Mouse (Mus musculus) myocyte (in vitro differentiated cells): ENCODE measurements around the gene Camk2n1. TPM values are rescaled to one million over a fixed set of nuclear protein-coding genes. Genes with fewer than 3 reads are reported as not detected.

Source experiments
- H3K27me3 ChIP-seq: one replicate; pipeline ENCODE4 v1.6.1; 2011; ENCODE audit not compliant: control insufficient read depth, insufficient read depth, insufficient read length
- H3K36me3 ChIP-seq: one replicate; pipeline ENCODE4 v1.6.1; 2011; ENCODE audit not compliant: control insufficient read depth, insufficient read depth
- H3K4me2 ChIP-seq: one replicate; pipeline ENCODE4 v1.6.1; 2011; ENCODE audit warnings: low read depth, control low read depth
- H3K4me3 ChIP-seq: one replicate; pipeline ENCODE4 v1.5.1; 2011; ENCODE audit warnings: mild to moderate bottlenecking, control low read depth, moderate library complexity
- H3K79me2 ChIP-seq: one replicate; pipeline ENCODE4 v1.6.1; 2011; ENCODE audit not compliant: control insufficient read depth, insufficient read depth
- H3ac ChIP-seq: one replicate; pipeline ENCODE4 v1.6.1; 2011; ENCODE audit not compliant: control insufficient read depth, insufficient read length
- CEBPB ChIP-seq: IDR thresholded peaks from 2 replicates; pipeline ENCODE4 v1.6.1; 2011; ENCODE audit warnings: mild to moderate bottlenecking, moderate library complexity; ENCODE audit not compliant: poor library complexity, insufficient read depth, severe bottlenecking
- E2F4 ChIP-seq: IDR thresholded peaks from one replicate; pipeline ENCODE4 v1.6.1; 2011; ENCODE audit warnings: mild to moderate bottlenecking, control low read depth, moderate library complexity; ENCODE audit not compliant: insufficient read depth
- MAX ChIP-seq: IDR thresholded peaks from one replicate; pipeline ENCODE4 v1.6.1; 2011; ENCODE audit warnings: low read depth, mild to moderate bottlenecking, control low read depth
- MYOD1 ChIP-seq, 3 experiments: IDR thresholded peaks; one replicate each; pipeline ENCODE4 v1.6.1; 2011; ENCODE audit warnings: control low read depth in 2 of 3, low read depth in 2 of 3, mild to moderate bottlenecking in 2 of 3, moderate library complexity in 1 of 3; ENCODE audit not compliant: insufficient read length in 2 of 3, control insufficient read depth in 1 of 3
- MYOG ChIP-seq, 3 experiments: IDR thresholded peaks; one replicate each; pipeline ENCODE4 v1.6.1; 2011; ENCODE audit warnings: control low read depth in 2 of 3, low read depth in 2 of 3, mild to moderate bottlenecking in 2 of 3; ENCODE audit not compliant: insufficient read length in 2 of 3, control insufficient read depth in 1 of 3, insufficient read depth in 1 of 3
- POLR2A ChIP-seq: IDR thresholded peaks from one replicate; pipeline ENCODE4 v1.6.1; 2011; ENCODE audit warnings: low read depth, mild to moderate bottlenecking, control low read depth, moderate library complexity; ENCODE audit not compliant: insufficient read length
- POLR2AphosphoS2 ChIP-seq: IDR thresholded peaks from one replicate; pipeline ENCODE4 v1.6.1; 2011; ENCODE audit warnings: low read depth, control low read depth; ENCODE audit not compliant: insufficient read length
- REST ChIP-seq: IDR thresholded peaks from one replicate; pipeline ENCODE4 v1.6.1; 2011; ENCODE audit warnings: mild to moderate bottlenecking, control low read depth, moderate library complexity; ENCODE audit not compliant: insufficient read depth, insufficient read length
- SRF ChIP-seq: IDR thresholded peaks from one replicate; pipeline ENCODE4 v1.6.1; 2011; ENCODE audit warnings: low read depth; ENCODE audit not compliant: control insufficient read depth, insufficient read length
- TCF12 ChIP-seq: IDR thresholded peaks from one replicate; pipeline ENCODE4 v1.6.1; 2011; ENCODE audit warnings: mild to moderate bottlenecking, control low read depth; ENCODE audit not compliant: poor library complexity, insufficient read depth, severe bottlenecking
- TCF3 ChIP-seq: IDR thresholded peaks from one replicate; pipeline ENCODE4 v1.6.1; 2011; ENCODE audit warnings: low read depth, control low read depth; ENCODE audit not compliant: insufficient read length
- USF1 ChIP-seq: IDR thresholded peaks from one replicate; pipeline ENCODE4 v1.6.1; 2011; ENCODE audit warnings: low read depth, mild to moderate bottlenecking, control low read depth, moderate library complexity
- polyA plus RNA-seq: library from polyadenylated mRNA; unstranded; fragments of >200 nt; fragmentation: generic; extraction: Trizol; gene quantifications from one replicate; pipeline ENCODE4 v1.2.1, GENCODE M21; 2012; ENCODE audit warnings: missing spikeins

Gene Camk2n1
- polyA plus RNA-seq, 1 experiment: 0.48 TPM

DNA sequence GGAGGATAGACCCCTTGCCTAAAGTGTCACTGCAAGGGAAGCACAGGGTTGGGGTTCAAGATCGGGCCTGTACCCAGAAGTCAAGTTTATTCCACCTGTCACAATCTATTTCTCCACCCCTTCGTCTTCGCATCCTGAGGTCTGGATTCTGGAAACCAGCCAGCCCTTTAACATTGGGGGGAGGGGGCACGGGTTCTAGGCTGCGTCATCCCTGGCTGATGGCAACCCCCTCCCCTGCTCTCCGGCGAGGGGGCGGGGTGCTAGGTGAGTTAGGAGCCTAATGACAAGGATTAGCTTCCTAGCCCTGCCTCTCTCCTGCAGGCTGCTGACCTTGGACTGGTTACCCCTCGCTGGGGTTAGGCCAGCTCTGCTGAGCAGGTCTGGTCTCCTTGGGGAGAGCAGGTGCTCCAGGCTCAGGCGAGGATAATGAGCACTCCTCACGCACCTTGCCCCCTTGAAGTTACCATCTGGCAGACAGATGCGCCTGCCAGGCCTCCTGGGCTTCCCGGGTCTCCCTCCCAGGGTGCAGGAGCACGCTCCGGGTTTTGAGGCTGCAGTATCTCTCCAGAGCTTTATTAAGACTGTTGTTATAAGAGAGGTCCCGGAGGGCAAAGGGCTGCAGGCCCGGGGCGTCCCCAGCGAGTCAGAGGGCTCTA is 889 bp upstream of the Camk2n1 start:
- Histone ChIP-seq H3K27me3 (peaks cover 18% of the 10 kb centered on the region), H3K4me3 (peak overlapping the region; percentile 20)
- TF ChIP-seq TCF3: no peak
- no peak for TF ChIP-seq SRF
- TF ChIP-seq MYOD1 (IDR thresholded peaks at IDR 0.05; ENCODE audit: control insufficient read depth in 1 of 3, insufficient read length in 2 of 3, low read depth in 2 of 3): no peak
- no peak for TF ChIP-seq CEBPB
- no peak for TF ChIP-seq MAX
- no peak for TF ChIP-seq REST
- TF ChIP-seq E2F4: no peak
- TF ChIP-seq MYOG (IDR thresholded peaks at IDR 0.05; ENCODE audit: control insufficient read depth in 1 of 3, insufficient read depth in 1 of 3, insufficient read length in 2 of 3, low read depth in 2 of 3): no peak
- no peak for TF ChIP-seq TCF12
- no peak for TF ChIP-seq POLR2A
- TF ChIP-seq USF1: no peak
- TF ChIP-seq POLR2AphosphoS2: no peak

DNA sequence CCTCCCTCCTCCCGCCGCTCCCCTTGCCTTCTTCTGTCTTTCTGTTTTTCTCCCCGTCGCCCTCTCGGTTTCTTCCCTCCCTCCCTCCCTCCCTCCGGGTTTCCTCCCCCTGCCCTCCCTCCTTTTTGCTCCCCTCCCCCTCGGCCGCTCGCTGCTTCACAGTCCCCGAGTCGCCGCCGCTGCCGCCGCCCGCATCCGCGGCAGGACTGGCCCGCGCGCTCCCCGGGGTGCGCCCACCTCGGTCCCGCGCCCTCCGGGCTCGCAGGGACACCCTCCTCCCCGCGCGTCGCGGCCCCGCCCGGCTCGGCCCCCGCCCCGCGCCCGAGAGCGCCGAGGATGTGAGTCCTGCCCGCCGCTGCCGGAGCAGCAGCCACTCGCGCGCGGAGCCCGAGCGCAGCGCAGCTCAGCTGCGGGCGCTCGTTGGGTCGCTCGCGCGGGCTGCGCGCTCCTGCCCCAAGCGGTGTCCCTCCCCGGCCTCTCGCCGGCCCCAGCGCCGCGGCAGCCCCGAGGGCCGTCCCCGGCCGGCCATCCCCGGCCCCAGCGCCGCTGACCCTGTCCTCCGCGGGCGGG is 542 bp downstream of the Camk2n1 start:
- Histone ChIP-seq H3K79me2 (no peaks in the 10 kb centered on the region), H3ac (peak overlapping the region; percentile 88), H3K4me2 (peak overlapping the region; percentile 58), H3K36me3 (no peaks in the 10 kb centered on the region), H3K4me3 (peak overlapping the region; percentile 20), H3K27me3 (peaks cover 18% of the 10 kb centered on the region)
- TF ChIP-seq POLR2A (peak; percentile 31), MYOD1 (IDR thresholded peaks at IDR 0.05; ENCODE audit: control insufficient read depth in 1 of 3, insufficient read length in 2 of 3, low read depth in 2 of 3) (no peak)

More for the DNA sequence above, 889 bp upstream of the Camk2n1 start:
- Histone ChIP-seq H3K36me3 (no peaks in the 10 kb centered on the region), H3K4me2 (no peak overlapping the region), H3ac (no peak overlapping the region), H3K79me2 (no peaks in the 10 kb centered on the region)

DNA sequence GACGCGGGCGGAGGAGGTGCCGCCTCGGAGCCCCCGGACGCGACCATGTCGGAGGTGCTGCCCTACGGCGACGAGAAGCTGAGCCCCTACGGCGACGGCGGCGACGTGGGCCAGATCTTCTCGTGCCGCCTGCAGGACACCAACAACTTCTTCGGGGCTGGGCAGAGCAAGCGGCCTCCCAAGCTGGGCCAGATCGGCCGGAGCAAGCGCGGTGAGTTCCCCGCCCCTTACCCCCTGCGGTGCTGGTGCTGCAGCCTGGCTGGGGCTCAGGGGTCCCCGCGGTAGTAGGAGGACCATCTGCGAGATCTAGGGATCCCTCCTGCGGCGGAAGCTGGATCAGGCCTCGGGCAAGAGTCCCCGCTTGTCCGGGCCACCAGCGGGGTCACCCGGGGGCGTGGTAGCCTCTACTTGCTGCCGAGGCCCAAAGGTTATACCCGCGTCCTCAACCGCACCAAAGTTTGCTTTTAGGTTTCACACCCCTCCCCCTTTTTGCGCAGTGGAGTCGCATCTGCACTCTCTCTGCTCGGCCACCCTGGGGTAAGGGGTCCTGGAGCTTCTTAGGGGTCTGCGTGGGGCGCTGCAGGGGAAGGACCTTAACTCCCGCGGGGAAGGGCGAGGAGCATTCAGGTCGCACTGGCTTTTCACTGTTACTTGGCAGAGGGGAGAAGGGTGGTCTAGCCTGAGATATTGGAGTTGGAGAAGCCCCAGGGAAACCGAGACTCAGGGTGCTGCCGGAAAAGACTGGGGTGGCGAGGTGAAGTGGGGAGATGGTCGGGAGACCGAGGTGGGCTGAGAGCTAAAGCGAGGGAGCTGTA is 1.2 kb downstream of the Camk2n1 start:
- Histone ChIP-seq H3K79me2 (no peaks in the 10 kb centered on the region), H3K36me3 (no peaks in the 10 kb centered on the region), H3ac (peak overlapping the region; percentile 88), H3K4me2 (peak overlapping the region; percentile 58), H3K4me3 (peak overlapping the region; percentile 20), H3K27me3 (peaks cover 18% of the 10 kb centered on the region)
- TF ChIP-seq E2F4: no peak
- no peak for TF ChIP-seq POLR2AphosphoS2
- no peak for TF ChIP-seq REST
- TF ChIP-seq POLR2A: no peak
- TF ChIP-seq MAX: no peak
- TF ChIP-seq TCF12: no peak
- no peak for TF ChIP-seq MYOD1 (IDR thresholded peaks at IDR 0.05; ENCODE audit: control insufficient read depth in 1 of 3, insufficient read length in 2 of 3, low read depth in 2 of 3)
- TF ChIP-seq CEBPB: no peak
- no peak for TF ChIP-seq USF1
- no peak for TF ChIP-seq SRF
- TF ChIP-seq MYOG (IDR thresholded peaks at IDR 0.05; ENCODE audit: control insufficient read depth in 1 of 3, insufficient read depth in 1 of 3, insufficient read length in 2 of 3, low read depth in 2 of 3): no peak
- no peak for TF ChIP-seq TCF3

DNA sequence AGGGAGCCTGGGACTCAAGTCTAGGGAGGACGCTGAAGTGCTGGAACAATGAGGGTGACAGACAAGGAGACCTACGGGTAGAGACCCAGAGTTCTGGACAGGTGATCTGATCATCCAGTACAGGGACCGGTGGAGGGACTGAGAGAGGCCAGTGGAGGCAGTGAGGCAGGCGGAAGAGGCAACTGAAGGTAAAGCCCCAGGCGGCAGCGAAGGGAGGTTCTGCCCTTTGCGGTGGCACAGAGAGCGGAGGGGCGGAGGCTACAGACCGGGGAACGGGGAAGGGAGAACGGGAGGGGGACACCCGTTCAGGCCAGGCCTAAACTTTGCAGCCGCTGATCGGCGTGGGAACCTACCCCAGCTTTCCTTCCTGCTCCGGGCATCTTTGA is 1.8 kb downstream of the Camk2n1 start:
- Histone ChIP-seq H3K27me3 (peaks cover 18% of the 10 kb centered on the region), H3K79me2 (no peaks in the 10 kb centered on the region), H3K36me3 (no peaks in the 10 kb centered on the region), H3K4me3 (no peak overlapping the region), H3ac (no peak overlapping the region), H3K4me2 (no peak overlapping the region)
- TF ChIP-seq USF1 (no peak), REST (no peak), E2F4 (no peak), POLR2A (no peak), TCF3 (no peak), CEBPB (no peak), MYOD1 (IDR thresholded peaks at IDR 0.05; ENCODE audit: control insufficient read depth in 1 of 3, insufficient read length in 2 of 3, low read depth in 2 of 3) (no peak), SRF (no peak), MAX (no peak), POLR2AphosphoS2 (no peak), MYOG (IDR thresholded peaks at IDR 0.05; ENCODE audit: control insufficient read depth in 1 of 3, insufficient read depth in 1 of 3, insufficient read length in 2 of 3, low read depth in 2 of 3) (no peak), TCF12 (no peak)
